Mouse (Mus musculus): Measurements from ENCODE around the gene Rad51b. TPM values are rescaled to one million over a fixed set of nuclear protein-coding genes. Genes with fewer than 3 reads are reported as not detected.

The Rad51b gene
- polyA plus RNA-seq, 1 experiment from 2014 or later = 6.5 TPM

DNA sequence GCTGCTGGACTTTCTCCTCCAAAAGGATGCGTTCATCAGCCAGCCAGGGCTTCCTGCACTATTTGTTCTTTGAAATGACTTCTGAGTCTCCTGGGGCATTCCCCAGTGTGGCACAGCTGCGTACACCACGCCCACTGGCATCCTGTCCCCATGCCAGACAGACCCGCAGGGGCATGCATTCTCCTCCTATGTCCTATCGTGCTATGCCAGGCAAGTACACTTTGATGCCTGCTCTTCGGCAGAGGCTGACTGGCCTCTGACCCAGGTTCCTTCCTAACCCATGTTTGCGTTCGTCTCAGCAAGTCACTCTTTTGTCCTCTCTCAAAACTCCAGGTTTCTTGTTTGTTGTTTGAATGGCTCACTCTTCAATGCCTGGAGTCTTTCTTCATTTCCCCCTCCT lies 454.7 kb downstream of the Rad51b start:
- ATAC-seq (ENCODE audit: low FRiP score) = no peak
- H3K9me3 ChIP-seq (ENCODE audit: control insufficient read depth, low read length) = no peaks in the 10 kb centered on the region
- no peaks in the 10 kb centered on the region for H3K27me3 ChIP-seq (ENCODE audit: control insufficient read depth, insufficient read depth, low read length)
- H3K36me3 ChIP-seq (ENCODE audit: control insufficient read depth, insufficient read depth, low read length) = no peaks in the 10 kb centered on the region
- no peak overlapping the region; the same call in 1 of the 2 replicates for H3K9ac ChIP-seq (ENCODE audit: low read depth, low read length)
- no peak overlapping the region for H3K4me3 ChIP-seq (ENCODE audit: low read depth, low read length)
- peak; percentile 33 for DNase-seq (ENCODE audit: low spot score)
- H3K4me2 ChIP-seq (replicated peaks; ENCODE audit: low read depth, low read length) = no peak overlapping the region
- H3K4me1 ChIP-seq (replicated peaks; ENCODE audit: control insufficient read depth, insufficient read depth, low read length) = peaks cover 23% of the 10 kb centered on the region
- WGBS = 19% methylated on average over 8 of the region's 8 CpGs
- H3K27ac ChIP-seq (ENCODE audit: low read depth, low read length) = peak overlapping the region; percentile 72

DNA sequence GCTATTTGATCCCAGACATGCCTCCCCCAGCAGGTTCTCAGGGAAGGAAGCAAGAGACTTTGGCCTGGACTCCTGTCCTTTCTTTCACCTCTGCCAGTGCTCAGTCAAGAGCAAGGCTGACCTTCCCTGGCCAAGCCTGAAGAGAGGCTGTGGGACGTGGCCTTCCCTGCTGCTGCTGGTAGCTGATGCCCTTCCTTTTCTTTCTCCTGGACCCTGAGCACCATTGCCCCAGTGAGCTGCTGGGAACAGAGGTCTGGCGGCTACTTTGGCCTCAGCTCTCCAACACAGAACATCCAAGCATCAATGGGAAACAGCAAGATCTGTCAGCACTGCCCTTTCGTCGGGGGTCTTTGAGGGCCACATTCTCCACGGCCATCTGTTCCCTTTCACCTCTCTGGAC lies 455.1 kb downstream of the Rad51b start:
- H3K4me3 ChIP-seq (ENCODE audit: low read depth, low read length) = no peak overlapping the region
- peaks cover 23% of the 10 kb centered on the region for H3K4me1 ChIP-seq (replicated peaks; ENCODE audit: control insufficient read depth, insufficient read depth, low read length)
- 5% methylated on average over 5 of the region's 5 CpGs for WGBS
- ATAC-seq (ENCODE audit: low FRiP score) (no peak), DNase-seq (ENCODE audit: low spot score) (no peak)
- H3K27me3 ChIP-seq (ENCODE audit: control insufficient read depth, insufficient read depth, low read length) = no peaks in the 10 kb centered on the region
- peak overlapping the region; percentile 72 for H3K27ac ChIP-seq (ENCODE audit: low read depth, low read length)
- no peak overlapping the region for H3K4me2 ChIP-seq (replicated peaks; ENCODE audit: low read depth, low read length)
- H3K9me3 ChIP-seq (ENCODE audit: control insufficient read depth, low read length) = no peaks in the 10 kb centered on the region
- H3K36me3 ChIP-seq (ENCODE audit: control insufficient read depth, insufficient read depth, low read length) = no peaks in the 10 kb centered on the region
- H3K9ac ChIP-seq (ENCODE audit: low read depth, low read length) = no peak overlapping the region

DNA sequence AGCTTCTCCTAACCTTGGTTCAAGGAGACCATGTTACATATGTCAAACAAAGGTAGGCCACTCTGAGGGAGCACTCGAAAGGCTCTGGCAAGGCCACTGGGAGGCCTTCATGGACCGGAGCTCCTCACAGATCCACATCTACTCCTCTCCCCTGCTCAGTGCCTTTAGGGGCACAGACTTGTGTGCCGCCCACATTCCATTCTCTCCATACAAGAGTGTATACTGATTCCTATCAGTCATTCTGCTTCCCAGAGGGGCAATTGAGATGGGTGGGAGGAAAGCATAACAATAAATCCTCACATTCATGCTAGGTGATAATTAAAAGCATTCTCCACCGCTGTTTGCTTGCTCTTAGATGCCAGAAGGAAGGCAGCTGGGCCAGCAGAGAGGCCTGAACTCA lies 458.5 kb downstream of the Rad51b start:
- ATAC-seq (ENCODE audit: low FRiP score) = no peak

DNA sequence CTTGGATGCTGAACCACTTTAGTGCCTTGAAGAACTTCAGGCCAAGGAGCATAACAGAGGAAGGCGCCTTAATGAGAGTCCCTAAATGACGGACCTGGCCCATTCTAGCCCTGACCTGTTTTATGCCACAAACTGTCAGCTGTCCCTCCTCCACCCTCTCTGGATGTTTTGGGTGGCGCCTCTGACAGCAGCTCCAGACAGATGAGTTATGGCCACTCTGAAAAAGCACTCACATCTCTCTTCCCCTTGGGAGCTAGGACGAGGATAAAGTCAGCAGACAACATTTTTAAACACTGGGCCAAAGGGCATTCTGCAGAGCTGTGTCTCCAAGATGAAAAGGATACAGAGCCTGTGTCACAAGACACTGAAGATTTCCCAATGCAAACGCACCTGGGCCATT lies 459.3 kb downstream of the Rad51b start:
- H3K4me2 ChIP-seq (replicated peaks; ENCODE audit: low read depth, low read length) = no peak overlapping the region
- no peaks in the 10 kb centered on the region for H3K9me3 ChIP-seq (ENCODE audit: control insufficient read depth, low read length)
- no peaks in the 10 kb centered on the region for H3K27me3 ChIP-seq (ENCODE audit: control insufficient read depth, insufficient read depth, low read length)
- H3K4me3 ChIP-seq (ENCODE audit: low read depth, low read length) = no peak overlapping the region
- H3K36me3 ChIP-seq (ENCODE audit: control insufficient read depth, insufficient read depth, low read length) = no peaks in the 10 kb centered on the region
- no peak overlapping the region for H3K27ac ChIP-seq (ENCODE audit: low read depth, low read length)
- H3K9ac ChIP-seq (ENCODE audit: low read depth, low read length) = no peak overlapping the region
- 62% methylated on average over 5 of the region's 5 CpGs for WGBS
- H3K4me1 ChIP-seq (replicated peaks; ENCODE audit: control insufficient read depth, insufficient read depth, low read length) = peaks cover 7% of the 10 kb centered on the region
- ATAC-seq (ENCODE audit: low FRiP score) (no peak), DNase-seq (ENCODE audit: low spot score) (no peak)

More for the DNA sequence above, 458.5 kb downstream of the Rad51b start:
- Histone ChIP-seq H3K4me3 (ENCODE audit: low read depth, low read length) (no peak overlapping the region), H3K36me3 (ENCODE audit: control insufficient read depth, insufficient read depth, low read length) (no peaks in the 10 kb centered on the region), H3K9ac (ENCODE audit: low read depth, low read length) (no peak overlapping the region), H3K27ac (ENCODE audit: low read depth, low read length) (no peak overlapping the region), H3K9me3 (ENCODE audit: control insufficient read depth, low read length) (no peaks in the 10 kb centered on the region), H3K27me3 (ENCODE audit: control insufficient read depth, insufficient read depth, low read length) (no peaks in the 10 kb centered on the region), H3K4me1 (replicated peaks; ENCODE audit: control insufficient read depth, insufficient read depth, low read length) (peaks cover 13% of the 10 kb centered on the region), H3K4me2 (replicated peaks; ENCODE audit: low read depth, low read length) (no peak overlapping the region)
- no peak for DNase-seq (ENCODE audit: low spot score)
- 58% methylated on average over 4 of the region's 4 CpGs for WGBS

DNA sequence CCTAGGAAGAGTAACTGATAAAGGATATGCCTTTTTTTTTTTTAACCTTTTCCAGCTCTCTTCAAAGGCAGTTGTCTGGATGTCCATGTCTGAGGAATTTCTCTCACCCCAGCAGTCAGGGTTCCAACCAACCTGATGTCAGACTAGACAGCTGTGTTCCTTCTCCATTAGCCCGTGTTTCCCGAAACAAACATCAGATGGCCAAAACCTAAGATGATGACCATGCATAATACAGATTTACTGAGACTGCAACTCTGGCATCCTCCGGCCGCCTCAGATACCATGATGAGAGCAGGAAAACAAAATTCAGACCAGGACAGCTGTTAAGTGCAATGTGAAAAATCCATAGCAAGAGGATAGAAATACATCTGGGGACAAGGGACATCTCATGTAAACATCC lies 460.7 kb downstream of the Rad51b start:
- H3K4me3 ChIP-seq (ENCODE audit: low read depth, low read length) = no peak overlapping the region
- WGBS = 82% methylated on average over 4 of the region's 4 CpGs
- no peak overlapping the region for H3K4me2 ChIP-seq (replicated peaks; ENCODE audit: low read depth, low read length)
- no peaks in the 10 kb centered on the region for H3K27me3 ChIP-seq (ENCODE audit: control insufficient read depth, insufficient read depth, low read length)
- H3K27ac ChIP-seq (ENCODE audit: low read depth, low read length) = no peak overlapping the region
- no peaks in the 10 kb centered on the region for H3K36me3 ChIP-seq (ENCODE audit: control insufficient read depth, insufficient read depth, low read length)
- no peak overlapping the region for H3K9ac ChIP-seq (ENCODE audit: low read depth, low read length)
- DNase-seq (ENCODE audit: low spot score) (no peak), ATAC-seq (ENCODE audit: low FRiP score) (no peak)
- H3K9me3 ChIP-seq (ENCODE audit: control insufficient read depth, low read length) = no peaks in the 10 kb centered on the region
- no peaks in the 10 kb centered on the region for H3K4me1 ChIP-seq (replicated peaks; ENCODE audit: control insufficient read depth, insufficient read depth, low read length)

DNA sequence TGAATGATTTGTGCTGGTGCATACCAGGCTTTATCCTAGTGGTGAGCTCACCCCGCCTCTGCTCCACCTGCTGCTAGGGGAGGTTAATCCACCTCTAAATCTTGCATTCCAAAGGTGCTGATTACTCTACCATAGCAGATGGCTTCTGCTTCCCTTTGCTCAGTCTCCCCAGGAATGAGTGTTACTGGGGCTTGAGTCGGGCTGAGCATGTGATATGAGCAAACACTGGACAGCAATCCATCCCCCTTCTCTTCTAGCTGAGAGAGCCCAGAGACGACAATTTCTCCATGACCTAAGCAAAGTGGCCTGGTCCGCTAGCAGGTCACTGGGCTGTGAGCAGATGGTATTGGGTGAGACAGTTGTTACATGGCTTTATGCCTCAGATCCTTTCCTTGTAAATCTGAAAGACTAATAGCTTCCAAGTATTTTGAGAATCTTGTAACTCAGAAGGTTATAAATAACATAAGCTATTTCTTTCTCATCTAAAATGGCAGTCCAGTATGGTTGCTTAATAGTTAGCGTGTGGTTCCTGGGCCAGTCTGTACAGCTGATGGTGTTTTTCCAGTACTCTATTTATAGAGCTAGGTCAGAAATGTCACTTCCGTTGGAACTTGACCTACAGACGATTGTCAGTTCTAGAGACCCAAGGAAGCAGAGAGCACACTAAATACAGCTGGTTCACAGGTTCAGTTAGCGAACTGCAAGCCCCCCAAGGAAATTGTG lies 462.3 kb downstream of the Rad51b start:
- no peaks in the 10 kb centered on the region for H3K9me3 ChIP-seq (ENCODE audit: control insufficient read depth, low read length)
- 75% methylated on average over 8 of the region's 8 CpGs for WGBS
- no peaks in the 10 kb centered on the region for H3K36me3 ChIP-seq (ENCODE audit: control insufficient read depth, insufficient read depth, low read length)
- no peak overlapping the region for H3K4me3 ChIP-seq (ENCODE audit: low read depth, low read length)
- no peaks in the 10 kb centered on the region for H3K27me3 ChIP-seq (ENCODE audit: control insufficient read depth, insufficient read depth, low read length)
- no peak overlapping the region for H3K9ac ChIP-seq (ENCODE audit: low read depth, low read length)
- H3K4me2 ChIP-seq (replicated peaks; ENCODE audit: low read depth, low read length) = no peak overlapping the region
- no peaks in the 10 kb centered on the region for H3K4me1 ChIP-seq (replicated peaks; ENCODE audit: control insufficient read depth, insufficient read depth, low read length)
- ATAC-seq (ENCODE audit: low FRiP score) (no peak), DNase-seq (ENCODE audit: low spot score) (no peak)
- no peak overlapping the region for H3K27ac ChIP-seq (ENCODE audit: low read depth, low read length)

DNA sequence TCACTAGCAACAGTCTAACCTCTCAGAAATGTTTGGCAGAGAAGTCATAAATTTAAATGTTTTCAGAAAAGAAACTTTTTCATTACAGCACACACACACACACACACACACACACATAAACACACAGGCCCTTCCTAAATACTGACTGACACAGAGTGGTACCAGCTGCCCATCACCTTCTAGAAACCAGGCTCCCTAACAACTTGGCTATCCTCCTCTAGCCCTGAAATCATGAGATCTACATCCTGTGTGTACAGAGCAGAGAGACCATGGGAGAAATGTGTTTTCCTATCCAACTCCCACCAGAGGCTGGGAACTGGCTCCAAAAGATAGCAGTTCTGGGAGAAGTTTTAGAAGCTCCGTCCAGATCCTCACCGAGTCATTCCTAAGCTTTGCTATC lies 464.1 kb downstream of the Rad51b start:
- ATAC-seq (ENCODE audit: low FRiP score) (no peak), DNase-seq (ENCODE audit: low spot score) (no peak)
- H3K27me3 ChIP-seq (ENCODE audit: control insufficient read depth, insufficient read depth, low read length) = no peaks in the 10 kb centered on the region
- no peak overlapping the region for H3K4me2 ChIP-seq (replicated peaks; ENCODE audit: low read depth, low read length)
- no peaks in the 10 kb centered on the region for H3K4me1 ChIP-seq (replicated peaks; ENCODE audit: control insufficient read depth, insufficient read depth, low read length)
- no peaks in the 10 kb centered on the region for H3K9me3 ChIP-seq (ENCODE audit: control insufficient read depth, low read length)
- no peak overlapping the region for H3K4me3 ChIP-seq (ENCODE audit: low read depth, low read length)
- 93% methylated on average over 2 of the region's 2 CpGs for WGBS
- no peak overlapping the region for H3K27ac ChIP-seq (ENCODE audit: low read depth, low read length)
- no peaks in the 10 kb centered on the region for H3K36me3 ChIP-seq (ENCODE audit: control insufficient read depth, insufficient read depth, low read length)
- H3K9ac ChIP-seq (ENCODE audit: low read depth, low read length) = no peak overlapping the region

DNA sequence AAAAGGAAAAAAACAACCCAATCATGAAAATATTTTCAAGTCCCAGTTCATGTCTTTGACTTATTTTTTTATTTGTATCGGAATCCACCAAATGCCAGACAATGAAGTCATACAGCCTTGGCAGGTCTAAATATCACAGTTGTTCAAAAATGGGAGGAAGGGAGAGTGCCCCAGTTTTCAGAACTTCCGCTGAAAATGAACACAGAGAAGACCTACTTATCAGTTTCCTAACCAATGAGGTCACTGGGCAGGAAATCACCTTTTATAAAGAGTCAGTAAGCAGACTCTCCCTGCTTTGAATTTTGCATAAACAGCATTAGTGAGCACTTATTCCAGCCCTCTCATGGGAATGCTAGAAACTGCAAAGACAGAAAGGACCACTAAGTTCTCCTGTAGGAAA lies 465.0 kb downstream of the Rad51b start:
- Histone ChIP-seq H3K27ac (ENCODE audit: low read depth, low read length) (no peak overlapping the region), H3K36me3 (ENCODE audit: control insufficient read depth, insufficient read depth, low read length) (no peaks in the 10 kb centered on the region), H3K4me3 (ENCODE audit: low read depth, low read length) (no peak overlapping the region), H3K4me2 (replicated peaks; ENCODE audit: low read depth, low read length) (no peak overlapping the region), H3K9me3 (ENCODE audit: control insufficient read depth, low read length) (no peaks in the 10 kb centered on the region), H3K27me3 (ENCODE audit: control insufficient read depth, insufficient read depth, low read length) (no peaks in the 10 kb centered on the region), H3K9ac (ENCODE audit: low read depth, low read length) (no peak overlapping the region), H3K4me1 (replicated peaks; ENCODE audit: control insufficient read depth, insufficient read depth, low read length) (no peaks in the 10 kb centered on the region)
- DNase-seq (ENCODE audit: low spot score) (no peak), ATAC-seq (ENCODE audit: low FRiP score) (no peak)
- 94% methylated on average over 2 of the region's 2 CpGs for WGBS

DNA sequence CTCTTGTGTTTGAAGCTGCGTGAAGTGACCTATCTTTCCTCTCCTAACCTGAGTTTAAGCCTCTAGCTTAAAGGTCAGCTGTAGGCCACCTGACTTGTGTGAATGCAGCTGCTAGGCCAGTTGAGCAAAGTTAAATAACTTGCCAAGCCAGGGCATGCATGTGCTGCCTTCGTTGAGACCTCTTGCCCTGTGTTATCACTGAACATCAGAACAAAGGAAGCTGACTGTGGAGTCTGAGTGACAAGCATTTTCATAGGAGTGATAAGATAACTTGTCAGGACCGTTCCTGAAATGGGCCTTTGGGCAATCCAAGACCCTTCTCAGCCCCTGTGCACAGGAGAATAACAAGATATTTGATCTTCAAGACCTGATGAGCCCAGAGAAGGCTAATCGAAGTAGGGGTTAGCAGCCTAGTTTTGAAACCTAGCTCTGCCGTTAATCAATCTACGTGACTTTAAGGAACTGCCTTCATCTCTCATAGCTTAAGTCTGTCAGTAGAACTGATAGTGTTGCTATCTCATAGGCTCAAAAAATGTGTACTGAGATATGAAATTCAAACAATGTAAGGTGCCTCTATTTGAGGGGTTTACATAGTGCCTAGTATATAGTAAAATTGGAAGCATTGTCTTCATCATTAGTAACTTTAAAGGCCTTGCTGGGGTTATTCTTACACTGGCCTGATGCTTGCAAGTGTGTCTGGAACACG lies 465.6 kb downstream of the Rad51b start:
- no peak overlapping the region for H3K27ac ChIP-seq (ENCODE audit: low read depth, low read length)
- 83% methylated on average over 7 of the region's 7 CpGs for WGBS
- no peak overlapping the region for H3K4me3 ChIP-seq (ENCODE audit: low read depth, low read length)
- no peaks in the 10 kb centered on the region for H3K4me1 ChIP-seq (replicated peaks; ENCODE audit: control insufficient read depth, insufficient read depth, low read length)
- H3K9ac ChIP-seq (ENCODE audit: low read depth, low read length) = no peak overlapping the region
- no peaks in the 10 kb centered on the region for H3K27me3 ChIP-seq (ENCODE audit: control insufficient read depth, insufficient read depth, low read length)
- no peaks in the 10 kb centered on the region for H3K9me3 ChIP-seq (ENCODE audit: control insufficient read depth, low read length)
- no peak for ATAC-seq (ENCODE audit: low FRiP score)
- H3K36me3 ChIP-seq (ENCODE audit: control insufficient read depth, insufficient read depth, low read length) = no peaks in the 10 kb centered on the region
- no peak overlapping the region for H3K4me2 ChIP-seq (replicated peaks; ENCODE audit: low read depth, low read length)
- DNase-seq (ENCODE audit: low spot score) = no peak

All from hindbrain, embryonic 11.5 days (tissue).